Mouse (Mus musculus): Measurements from ENCODE around the gene Sfxn5.

Gene Sfxn5

DNA sequence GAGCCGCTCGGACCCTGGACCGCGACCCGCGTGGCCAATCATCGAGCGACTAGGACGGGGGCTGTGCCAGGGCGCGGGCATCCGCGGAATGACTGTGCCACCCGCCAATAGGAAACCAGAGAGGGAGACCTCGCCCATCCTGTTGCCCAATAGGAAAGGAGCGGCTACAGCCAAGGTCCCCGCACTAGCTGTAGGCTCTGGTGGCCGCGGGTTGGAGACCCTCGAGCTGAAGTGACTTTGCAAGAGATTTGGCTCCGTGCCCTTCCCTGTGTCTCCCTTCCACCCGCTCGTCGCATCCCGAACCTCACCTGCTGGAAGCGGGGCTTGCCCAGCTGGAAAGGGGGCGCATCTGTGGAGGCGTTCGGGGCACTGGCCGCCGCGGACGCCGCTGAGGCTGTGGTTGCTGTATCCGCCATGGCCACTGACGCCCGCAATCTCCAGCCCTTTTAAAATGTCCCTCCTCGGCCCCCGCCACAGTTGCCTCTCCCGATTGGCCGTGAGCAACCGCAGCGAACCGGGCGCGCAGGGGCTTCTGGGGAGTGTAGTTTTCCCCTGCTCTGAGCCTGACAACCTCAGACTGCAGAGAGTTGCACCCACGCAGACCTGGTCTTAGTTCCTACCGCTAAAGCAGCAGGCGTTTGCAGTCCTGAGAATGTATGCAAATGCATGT lies at the start of gene Sfxn5:
TSS of gene Sfxn5 (minus strand) at position 423 of the 670 bp plus-strand sequence.
- peak; percentile 92 for DNase-seq (ENCODE audit: low read depth, low spot score)

DNA sequence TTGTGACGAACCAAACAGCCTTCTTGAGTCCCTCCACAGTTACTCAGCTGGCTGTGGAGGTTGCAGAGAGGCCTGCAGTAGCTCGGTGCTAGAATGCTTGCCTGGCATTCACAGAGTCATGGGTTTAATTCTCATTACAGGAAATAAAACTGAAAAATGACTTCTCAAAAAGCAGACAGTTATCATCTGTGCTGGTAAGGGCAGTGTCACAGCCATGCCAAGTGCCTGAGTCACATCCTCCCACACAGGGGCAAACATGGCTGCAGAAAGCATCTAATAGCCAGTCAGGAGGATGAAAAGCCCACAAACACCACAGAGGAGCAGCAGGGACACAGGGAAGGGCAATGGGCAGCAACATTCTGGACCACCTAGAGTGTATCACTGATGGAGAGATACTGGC lies 49.6 kb upstream of the Sfxn5 start:
- DNase-seq (ENCODE audit: low read depth, low spot score): no peak

DNA sequence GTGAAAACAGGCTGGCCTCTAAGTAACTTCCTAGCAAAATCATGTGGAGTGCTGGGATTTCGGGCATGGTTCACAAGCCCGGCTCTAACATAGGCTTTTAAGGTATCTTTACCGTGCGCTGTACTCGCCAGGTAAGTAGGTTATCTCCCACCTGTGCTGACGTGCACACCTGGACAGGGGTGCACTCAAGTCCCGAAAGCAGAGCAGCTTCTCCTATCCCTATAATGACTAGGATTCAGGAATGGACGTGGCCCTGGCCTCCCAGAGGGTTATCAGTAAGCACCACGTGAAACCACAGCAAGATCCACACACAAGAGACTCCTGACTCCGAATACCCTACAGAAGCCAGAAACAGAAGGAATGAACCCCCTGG lies 48.4 kb upstream of the Sfxn5 start:
- no peak for DNase-seq (ENCODE audit: low read depth, low spot score)

DNA sequence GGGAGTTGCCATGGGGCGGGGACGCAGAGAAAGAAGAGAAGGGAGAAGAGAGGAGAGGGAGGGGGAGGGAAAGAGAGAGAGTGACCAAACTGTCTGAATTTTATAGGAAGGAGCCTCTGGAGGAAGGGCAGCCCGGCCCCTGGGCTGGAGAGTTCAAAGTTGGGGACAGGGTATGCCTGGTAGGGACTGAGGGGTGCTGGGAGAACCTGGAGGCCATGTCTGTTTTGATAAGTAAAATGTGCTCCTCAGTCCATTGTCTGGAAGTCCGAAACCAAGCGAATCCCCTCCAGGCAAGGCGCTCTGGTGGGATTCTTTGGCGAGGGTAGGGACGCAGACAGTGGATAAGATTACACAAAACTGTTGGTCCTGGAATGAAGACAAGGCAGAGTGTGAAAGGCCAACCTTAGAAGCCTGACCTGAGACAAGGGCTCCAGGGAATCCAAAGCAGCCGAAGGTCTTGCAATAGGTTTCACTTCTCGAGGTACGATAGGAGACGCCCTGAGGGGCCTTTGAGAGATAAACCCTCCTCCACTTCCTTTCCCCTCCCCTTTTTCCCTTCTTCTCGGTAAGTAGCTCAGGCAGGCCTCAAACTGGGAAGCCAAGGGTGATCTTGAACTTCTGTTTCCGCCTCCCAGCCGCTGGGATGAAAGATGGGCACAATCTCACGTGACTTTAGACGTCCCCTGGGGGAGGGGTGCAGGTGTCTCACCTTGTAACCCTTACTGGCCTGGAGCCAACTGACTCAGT lies 47.9 kb upstream of the Sfxn5 start:
- no peak for DNase-seq (ENCODE audit: low read depth, low spot score)

DNA sequence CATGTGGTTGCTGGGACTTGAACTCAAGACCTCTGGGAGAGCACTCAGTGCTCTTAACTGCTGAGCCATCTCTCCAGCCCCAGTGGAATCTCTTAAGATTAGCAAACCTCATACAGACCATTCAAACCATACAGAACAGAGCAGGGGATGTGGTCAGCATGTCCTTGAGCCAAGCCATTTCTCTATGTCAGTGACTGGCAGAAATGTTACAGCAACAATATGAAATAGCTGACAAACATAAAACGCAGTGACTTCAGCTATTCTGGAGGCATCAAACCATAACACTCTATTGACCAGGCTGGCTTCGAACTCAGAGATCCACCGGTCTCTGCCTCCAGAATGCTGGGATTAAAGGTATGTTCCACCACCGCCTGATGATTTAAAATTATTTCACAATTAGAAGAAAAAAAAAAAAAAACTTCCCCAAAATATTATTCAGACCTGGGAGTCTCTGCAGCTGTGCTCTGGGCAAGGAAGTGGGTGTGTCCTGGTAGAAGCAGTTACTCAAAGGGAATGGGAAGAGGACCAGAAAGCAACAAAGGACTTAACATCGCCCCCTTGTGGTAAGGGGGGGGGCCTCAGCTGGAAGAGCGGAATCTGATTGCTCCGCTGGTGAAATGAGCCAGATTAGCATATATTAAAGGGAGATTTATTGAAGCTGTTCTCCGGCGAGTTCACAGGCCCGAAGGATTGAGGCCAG lies 47.1 kb upstream of the Sfxn5 start:
- peak; percentile 61 for DNase-seq (ENCODE audit: low read depth, low spot score)

DNA sequence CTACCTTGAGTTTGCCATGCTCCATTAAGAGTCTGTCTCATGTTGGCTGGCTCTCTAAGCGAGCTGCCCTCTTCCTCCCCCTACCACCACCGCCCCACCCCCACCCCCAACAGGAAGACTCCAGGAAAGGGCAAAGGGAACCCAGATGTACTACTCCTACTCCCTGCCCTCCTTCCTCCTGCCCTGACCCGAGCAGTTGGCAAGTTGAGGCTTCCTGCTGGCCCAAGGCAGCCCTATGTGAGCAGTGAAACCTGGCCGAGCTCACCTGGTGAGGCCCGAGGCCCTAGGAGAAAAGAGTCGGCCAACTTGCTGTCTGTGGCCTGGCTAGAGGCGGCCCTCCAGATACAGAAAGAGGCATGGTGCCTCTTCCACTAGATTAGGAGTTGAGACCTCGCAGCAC lies 45.4 kb upstream of the Sfxn5 start:
- no peak for DNase-seq (ENCODE audit: low read depth, low spot score)

DNA sequence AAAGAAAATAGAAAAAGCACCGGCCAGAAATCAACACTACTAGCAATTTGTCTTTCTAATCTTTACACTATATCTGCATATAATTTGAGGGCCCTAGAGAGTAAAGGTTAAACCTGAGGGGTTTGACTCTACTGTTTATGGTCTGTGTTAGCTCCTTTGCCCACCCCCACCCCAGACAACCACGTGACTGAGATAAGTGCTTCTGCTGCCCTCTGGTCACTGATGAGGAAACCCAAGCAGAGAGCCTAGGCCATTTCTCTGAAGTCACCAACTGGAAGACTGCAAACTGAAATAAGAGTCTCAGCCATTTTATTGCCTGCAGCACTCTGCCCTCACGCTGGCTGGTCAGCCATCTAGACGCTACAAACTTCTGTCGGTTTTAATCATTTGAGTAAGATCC lies 44.7 kb upstream of the Sfxn5 start:
- no peak for DNase-seq (ENCODE audit: low read depth, low spot score)

DNA sequence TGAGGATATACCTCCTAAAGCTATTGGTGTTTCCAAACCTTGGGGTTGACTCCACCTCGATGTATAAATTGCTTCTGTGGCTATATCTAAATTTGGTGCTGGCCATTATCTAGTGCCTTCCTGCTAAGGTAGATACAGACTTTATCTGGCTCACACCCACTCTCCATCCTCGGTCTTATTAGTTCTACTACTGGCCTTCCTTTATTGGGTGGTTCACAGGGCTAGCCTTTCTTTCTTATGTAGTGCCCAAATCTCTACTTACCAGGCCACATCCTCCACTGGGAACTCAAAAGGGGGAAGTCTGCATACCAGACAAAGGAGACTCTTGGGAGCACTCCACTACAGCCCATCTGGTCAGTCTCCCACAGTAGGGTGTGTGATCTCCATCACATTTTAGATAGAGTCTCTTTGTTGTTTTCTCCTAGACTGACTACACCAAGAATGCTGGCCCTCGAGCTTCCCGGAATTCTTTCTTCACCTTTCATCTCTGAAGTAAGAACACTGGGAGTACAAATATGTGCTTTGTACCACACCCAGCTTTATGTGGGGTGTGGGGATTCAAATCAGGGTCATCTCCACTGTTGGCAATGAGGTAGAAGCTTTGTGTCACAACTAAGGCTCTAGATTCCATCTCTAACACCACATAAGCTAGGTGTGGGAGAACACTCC lies 44.0 kb upstream of the Sfxn5 start:
- no peak for DNase-seq (ENCODE audit: low read depth, low spot score)

DNA sequence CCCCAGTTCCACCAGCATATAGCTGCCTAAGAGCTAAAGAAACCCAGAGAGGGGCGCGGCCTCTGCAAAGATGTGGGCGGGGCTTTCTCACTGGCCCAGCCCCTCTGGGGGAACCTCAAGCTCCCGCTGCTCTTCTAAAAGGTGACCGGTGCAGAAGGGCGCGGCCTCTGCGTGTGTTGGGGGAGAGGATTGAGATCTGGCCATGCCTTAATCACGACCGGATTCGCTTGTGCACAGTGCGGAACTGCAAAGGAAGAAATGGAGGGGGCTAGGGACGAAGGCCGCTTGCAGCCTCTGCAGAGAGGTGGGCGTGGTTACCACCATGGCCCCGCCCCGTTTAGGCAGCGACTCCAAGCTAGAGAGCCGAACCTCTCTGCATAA lies 41.5 kb upstream of the Sfxn5 start:
- DNase-seq (ENCODE audit: low read depth, low spot score): peak; percentile 97

DNA sequence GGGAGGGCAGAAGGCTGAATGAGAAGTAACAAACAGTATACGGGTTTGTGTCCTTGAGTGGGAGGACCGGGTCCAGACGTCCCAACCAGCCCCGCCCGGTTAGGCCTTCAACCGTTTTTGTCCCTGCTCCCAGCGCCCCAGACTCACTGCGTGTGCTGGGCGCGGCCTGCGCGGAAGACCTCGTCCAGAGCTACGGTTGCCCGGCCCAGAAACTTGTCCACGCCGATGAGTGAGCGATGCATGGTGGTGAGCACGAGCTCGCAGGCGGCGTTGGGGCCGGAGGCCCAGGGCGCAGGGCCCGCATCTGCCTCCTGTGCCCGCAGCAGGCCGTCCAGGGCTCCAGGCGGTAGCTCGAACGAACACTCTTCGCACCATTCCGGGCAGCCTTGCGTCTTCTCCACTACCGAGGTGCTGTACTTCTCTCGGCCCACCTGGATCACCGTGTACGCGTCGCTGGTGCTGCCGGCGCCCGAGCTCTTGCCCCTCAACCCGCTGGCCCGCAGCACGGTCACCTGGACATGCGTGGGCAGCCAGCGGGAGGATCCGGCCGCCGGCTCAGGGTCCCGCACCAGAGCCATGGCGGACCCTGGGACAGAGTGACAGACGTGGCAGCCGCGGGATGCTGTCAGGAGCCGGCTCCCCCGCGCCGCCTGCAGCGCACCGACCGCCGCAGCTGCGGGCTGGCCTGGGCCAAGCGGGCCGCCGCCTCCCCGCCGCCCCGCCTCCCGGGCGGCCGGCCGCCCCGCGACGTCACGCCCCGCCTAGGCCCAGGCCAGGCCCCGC lies 40.9 kb upstream of the Sfxn5 start, which contains the start of gene Rab11fip5:
TSS of gene Rab11fip5 (minus strand) at position 684 of the 783 bp plus-strand sequence.
- DNase-seq (ENCODE audit: low read depth, low spot score): no peak

DNA sequence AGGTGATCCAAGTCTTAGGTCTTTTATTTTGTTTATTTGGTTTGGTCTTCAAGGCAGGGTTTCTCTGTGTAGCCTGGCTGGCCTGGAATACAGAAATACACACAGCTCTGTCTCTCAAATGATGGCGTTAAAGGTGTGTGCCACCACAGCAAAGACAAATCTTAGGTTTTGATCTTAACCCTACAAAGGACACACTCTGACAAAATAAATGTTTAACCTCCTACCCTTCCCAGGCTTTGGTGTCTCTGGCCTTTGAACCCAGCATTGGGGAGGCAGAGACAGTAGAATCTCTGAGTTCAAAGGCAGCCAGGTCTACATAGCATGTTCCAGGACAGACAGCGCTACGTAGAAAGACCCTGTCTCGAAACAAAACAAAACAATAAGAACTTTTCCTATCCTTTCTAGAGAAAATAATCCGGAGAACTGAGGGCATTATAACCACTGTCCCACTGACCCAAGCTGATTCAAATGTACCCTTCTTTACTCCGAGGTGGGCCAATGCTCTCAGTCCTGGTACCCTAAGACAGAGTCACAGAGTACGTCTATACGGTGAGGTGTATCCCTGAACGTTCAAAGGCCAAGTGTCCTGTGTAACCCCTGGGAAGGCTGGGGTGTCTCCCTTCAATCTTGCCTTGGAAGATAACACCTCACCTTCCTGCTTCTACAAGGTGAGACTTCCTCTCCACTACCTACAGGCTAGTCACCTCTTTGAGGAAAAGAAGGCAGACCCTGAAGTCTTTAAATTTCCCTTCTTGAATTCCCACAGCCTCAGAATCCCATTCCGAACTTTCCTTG lies 40.0 kb upstream of the Sfxn5 start:
- DNase-seq (ENCODE audit: low read depth, low spot score): no peak

DNA sequence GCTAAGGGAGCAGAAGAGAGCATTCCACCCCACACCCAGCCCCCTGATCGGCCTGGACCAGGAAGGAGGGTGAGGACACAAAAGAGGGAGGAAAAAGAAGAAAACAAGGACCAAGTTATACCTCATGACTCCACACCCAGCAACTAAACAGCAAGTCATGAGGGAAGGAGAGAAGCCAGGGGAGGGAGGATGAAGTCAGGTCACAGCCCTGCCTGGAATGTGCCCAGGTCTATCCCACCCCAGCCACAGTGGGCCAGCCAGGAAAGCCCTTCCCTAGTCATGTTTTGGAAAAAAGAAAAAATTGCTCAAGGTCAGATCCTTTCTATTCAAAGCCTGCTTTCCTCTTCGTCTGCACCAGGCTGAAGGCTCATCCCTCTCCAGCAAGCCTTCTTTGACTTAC lies 39.3 kb upstream of the Sfxn5 start:
- no peak for DNase-seq (ENCODE audit: low read depth, low spot score)

DNA sequence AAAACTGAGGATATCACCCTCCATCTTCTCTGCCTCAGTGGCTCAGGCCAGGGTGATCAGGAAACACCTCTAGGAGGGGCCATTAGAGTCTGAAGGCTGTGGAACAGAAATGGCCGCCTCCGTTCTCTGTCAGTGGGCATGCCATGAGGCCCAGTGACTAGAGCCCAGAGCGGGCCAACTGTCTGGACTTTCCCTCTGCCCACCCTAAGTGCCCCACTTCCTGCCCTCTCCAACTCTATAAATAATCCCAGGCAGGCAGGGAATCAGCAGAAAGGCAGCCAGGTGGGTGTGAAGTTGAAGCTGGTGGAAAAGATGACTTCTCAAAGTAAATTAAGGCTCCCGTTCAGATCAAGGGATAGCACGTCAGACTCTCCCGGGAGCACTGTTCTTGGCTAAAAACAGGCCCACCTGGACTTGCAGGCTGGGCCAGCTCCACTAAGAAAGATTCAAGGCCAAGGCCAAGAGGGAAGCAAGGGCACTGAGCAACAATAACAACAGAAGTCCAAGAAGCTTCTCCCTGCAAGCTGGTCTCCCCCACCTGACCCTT lies 38.7 kb upstream of the Sfxn5 start:
- no peak for DNase-seq (ENCODE audit: low read depth, low spot score)

DNA sequence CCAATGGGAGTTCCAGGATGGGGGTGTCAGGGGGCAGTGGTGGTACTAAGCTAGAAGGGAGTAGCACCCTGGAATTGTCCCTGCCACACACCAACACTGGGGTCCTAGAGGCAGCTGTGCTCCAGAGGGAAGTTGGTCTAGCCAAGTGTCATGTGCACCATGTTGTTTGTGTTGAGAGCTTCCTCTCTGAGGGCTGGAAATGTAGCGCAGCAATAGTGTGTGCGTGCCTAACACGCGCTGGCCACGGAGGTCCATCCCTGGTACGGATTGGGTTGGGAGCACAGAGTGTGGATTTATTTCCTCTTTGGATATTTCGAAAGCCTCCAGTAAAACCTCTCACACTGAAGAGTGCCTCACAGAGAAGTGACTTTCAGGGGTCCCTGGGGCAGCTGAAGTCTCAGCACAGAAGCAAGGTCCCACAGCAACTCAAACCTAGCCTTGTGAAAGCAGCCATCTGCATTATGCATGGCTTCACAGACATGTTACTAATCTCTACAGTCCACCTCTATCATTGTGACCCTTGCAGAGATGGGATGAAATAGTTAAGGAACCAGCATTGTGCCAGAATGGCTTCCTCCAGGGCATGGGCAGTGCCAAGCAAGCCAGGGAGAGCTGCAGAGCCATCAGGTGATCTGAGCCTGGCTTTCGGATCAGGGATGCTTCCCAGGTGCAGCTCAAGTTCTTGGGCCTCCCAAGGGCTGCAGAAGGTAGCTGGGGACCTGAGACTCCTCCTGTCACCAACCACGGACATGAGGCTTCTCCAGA lies 37.6 kb upstream of the Sfxn5 start:
- no peak for DNase-seq (ENCODE audit: low read depth, low spot score)

DNA sequence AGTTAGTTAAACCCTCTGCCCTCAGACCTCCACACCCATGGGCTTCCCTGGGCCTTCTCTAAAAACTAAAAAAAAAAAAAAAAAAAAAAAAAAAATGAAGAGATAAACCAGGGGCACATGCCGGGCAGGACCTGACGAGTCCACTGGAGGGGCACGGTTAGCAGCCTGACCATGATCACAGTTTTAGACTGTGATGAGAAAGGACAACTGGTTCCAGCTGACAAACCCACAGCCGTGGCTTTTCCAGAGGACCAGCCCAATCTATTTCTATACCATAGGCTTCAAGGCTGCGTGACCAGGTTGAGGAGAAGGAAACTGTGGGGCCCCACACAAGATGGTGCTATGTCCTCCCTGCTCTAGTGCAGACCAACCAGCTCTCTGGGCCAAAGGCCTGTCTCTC lies 36.8 kb upstream of the Sfxn5 start:
- no peak for DNase-seq (ENCODE audit: low read depth, low spot score)

DNA sequence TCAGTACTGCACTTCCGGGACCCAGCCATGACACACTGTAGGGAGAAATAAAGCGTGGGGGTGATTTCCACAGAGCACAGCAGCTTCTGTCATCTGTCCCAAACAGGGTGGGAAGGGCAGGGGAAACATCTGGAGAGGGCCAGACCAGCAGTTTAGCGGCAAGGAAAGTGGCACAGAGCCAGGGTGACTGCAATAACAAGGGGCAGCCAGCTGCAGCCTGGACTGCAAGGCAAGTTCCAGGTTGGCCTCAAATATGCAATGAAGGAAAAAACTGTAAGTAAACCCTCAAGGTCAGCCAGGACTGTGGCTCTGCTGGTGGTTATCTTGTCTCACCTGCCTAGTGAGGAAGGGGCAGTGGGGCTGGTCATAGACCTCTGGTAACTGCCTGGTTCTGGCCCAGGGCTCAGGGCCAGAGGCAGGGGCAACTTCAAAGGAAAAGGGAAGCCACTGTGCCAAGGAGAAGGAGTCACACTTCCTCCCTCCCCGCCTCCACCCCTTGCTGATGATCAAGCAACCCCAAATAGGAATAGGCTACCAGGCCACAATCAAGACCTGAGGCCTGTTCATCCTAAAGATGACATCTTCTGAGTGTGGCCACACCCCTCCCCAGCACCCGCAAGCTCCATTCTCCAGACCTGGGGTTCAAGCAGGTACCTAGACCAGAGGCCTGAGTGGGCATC lies 36.1 kb upstream of the Sfxn5 start:
- DNase-seq (ENCODE audit: low read depth, low spot score): no peak

DNA sequence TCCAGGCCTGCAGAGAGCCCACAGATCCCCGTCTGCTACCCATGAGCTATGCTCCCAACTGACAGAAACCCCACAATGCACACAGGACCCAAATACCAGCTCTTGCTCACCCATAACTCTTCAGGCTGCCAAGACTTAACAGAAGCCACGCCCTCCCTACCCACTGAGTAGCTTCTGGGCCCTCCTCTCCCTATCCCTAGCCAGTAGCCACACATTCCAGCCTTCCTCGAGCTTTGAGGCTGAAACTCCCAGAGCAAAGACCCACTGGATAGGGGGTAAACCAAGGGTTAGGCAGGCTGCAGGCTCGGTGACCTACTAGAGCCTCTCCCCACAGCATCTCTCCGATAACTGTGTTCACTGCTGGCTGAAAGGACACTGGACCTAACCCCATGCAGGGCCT lies 35.5 kb upstream of the Sfxn5 start:
- DNase-seq (ENCODE audit: low read depth, low spot score): no peak

DNA sequence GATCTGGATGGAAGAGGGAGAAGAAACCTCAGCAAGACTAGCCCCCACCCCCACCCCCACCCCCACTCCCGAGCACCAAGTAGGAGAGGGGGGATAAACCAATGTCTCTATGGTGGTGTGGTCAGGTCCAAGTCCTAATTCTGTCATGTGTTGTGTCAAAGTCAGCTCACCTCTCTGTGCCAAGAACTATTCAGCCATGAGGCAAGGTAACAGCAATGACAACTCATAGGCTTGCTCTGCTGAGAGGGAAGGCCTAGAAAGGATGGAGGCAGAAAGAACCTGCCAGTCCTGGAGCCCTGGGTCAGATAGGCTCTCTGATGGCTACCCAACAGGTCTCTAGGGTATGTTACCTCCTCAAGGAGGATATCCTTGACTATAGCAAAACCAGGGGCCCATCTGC lies 34.9 kb upstream of the Sfxn5 start:
- no peak for DNase-seq (ENCODE audit: low read depth, low spot score)

DNA sequence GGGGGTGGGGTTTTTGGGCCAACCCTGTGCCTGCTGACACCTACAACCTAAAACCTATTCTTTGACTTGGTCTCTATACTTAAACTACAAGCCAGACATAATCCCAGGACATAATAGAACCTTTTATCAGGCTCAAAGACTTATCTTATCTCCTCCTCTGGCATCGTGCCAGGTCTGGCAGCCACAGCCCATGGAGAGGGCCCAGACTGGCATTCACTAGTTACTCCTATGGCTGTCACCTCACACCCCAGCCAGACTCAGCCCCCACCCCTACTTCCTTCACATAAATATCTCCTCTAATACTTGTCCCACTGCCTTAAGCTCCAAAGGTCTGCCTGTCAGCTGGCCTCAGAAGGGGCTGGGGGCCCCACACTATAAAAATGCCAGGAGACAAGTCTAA lies 33.2 kb upstream of the Sfxn5 start:
- DNase-seq (ENCODE audit: low read depth, low spot score): no peak

All from CD4-positive helper T cell, adult 2 months (primary cell).